Mouse (Mus musculus): ENCODE results near the gene P4ha2. TPM values are rescaled to one million over a fixed set of nuclear protein-coding genes. Genes with fewer than 3 reads are reported as not detected.

The P4ha2 gene
- polyA plus RNA-seq (2014; fragmentation: Illumina TruSeq; extraction: RNeasy Lipid Tissue Mini Kit (QIAGEN cat#74804); ENCODE audit: low read depth, low replicate concordance): 1.9 TPM

DNA sequence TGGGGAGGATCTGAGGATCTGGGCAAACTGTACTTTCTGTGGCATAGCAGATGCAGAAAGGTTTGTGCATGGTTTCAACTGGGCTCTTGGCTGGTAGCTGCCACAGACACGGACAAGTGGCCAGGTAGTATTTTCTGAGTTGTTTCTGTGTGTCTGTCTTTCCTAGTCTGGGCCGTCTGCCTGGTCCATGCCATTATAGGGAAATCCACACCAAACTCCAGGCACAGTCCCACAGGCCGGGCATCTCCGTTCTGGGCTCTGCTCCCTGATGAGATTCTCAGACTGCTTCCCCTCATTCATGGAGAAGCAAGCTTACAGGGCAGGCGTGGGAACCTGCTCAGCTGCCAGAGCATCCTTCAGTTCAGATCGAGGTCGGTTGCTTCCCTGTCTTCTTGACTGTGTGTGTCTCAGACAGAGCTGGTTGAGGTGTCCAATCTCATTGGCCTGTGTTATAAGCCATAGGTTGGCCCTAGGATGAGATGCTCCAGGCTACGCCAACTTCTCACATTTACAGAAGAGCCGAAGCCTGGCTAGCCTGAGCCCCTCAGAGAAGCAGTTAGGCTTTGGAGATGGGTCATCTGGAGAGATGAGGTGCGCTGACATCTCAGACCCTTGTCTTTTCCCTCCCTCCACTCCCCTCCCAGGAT is at the start of gene P4ha2:
Gene P4ha2 (plus strand): TSS at position 51 of the 647 bp plus-strand sequence.

GRCm38 (mm10) chr11:54068520-54069371 is 31.1 kb upstream of the P4ha2 start, which contains the start of gene Pdlim4:
Gene Pdlim4 (minus strand): TSS chr11:54069014.

Other genes with a start within 250 kb of the P4ha2 start
- gene Gm12216, start 240.8 kb upstream of the P4ha2 start, polyA plus RNA-seq (2014; fragmentation: Illumina TruSeq; extraction: RNeasy Lipid Tissue Mini Kit (QIAGEN cat#74804); ENCODE audit: low read depth, low replicate concordance): 1.3 TPM
- 26.6 TPM for gene Slc22a5, start 208.4 kb upstream of the P4ha2 start, polyA plus RNA-seq (2014; fragmentation: Illumina TruSeq; extraction: RNeasy Lipid Tissue Mini Kit (QIAGEN cat#74804); ENCODE audit: low read depth, low replicate concordance)
- gene Slc22a21, start 119.8 kb upstream of the P4ha2 start, polyA plus RNA-seq (2014; fragmentation: Illumina TruSeq; extraction: RNeasy Lipid Tissue Mini Kit (QIAGEN cat#74804); ENCODE audit: low read depth, low replicate concordance): 18.1 TPM
- 0.79 TPM for gene Slc22a4, start 72.0 kb upstream of the P4ha2 start, polyA plus RNA-seq (2014; fragmentation: Illumina TruSeq; extraction: RNeasy Lipid Tissue Mini Kit (QIAGEN cat#74804); ENCODE audit: low read depth, low replicate concordance)
- 1.0 TPM for gene Pdlim4, start 31.1 kb upstream of the P4ha2 start, polyA plus RNA-seq (2014; fragmentation: Illumina TruSeq; extraction: RNeasy Lipid Tissue Mini Kit (QIAGEN cat#74804); ENCODE audit: low read depth, low replicate concordance)
- not detected for gene Csf2, start 149.6 kb downstream of the P4ha2 start, polyA plus RNA-seq (2014; fragmentation: Illumina TruSeq; extraction: RNeasy Lipid Tissue Mini Kit (QIAGEN cat#74804); ENCODE audit: low read depth, low replicate concordance)
- gene Il3, start 167.2 kb downstream of the P4ha2 start, polyA plus RNA-seq (2014; fragmentation: Illumina TruSeq; extraction: RNeasy Lipid Tissue Mini Kit (QIAGEN cat#74804); ENCODE audit: low read depth, low replicate concordance): not detected
- gene Acsl6, start 203.7 kb downstream of the P4ha2 start, polyA plus RNA-seq (2014; fragmentation: Illumina TruSeq; extraction: RNeasy Lipid Tissue Mini Kit (QIAGEN cat#74804); ENCODE audit: low read depth, low replicate concordance): 2.9 TPM